Mouse (Mus musculus): ENCODE data around the gene Thop1.

- TF ChIP-seq CTCF (IDR thresholded peaks at IDR 0.05; ENCODE audit: control insufficient read depth, insufficient read depth, insufficient read length) (no peak), USF1 (IDR thresholded peaks at IDR 0.05; ENCODE audit: low read depth) (no peak), MAX (IDR thresholded peaks at IDR 0.05) (no peak), MYOD1 (IDR thresholded peaks at IDR 0.05; ENCODE audit: control insufficient read depth, insufficient read length, low read depth) (no peak), CEBPB (IDR thresholded peaks at IDR 0.05; ENCODE audit: low read depth) (no peak), FOSL1 (IDR thresholded peaks at IDR 0.05; ENCODE audit: insufficient read depth, low read length, poor library complexity, severe bottlenecking) (no peak), MYOG (IDR thresholded peaks at IDR 0.05; ENCODE audit: control insufficient read depth, extremely low read depth, insufficient read length) (no peak)
These were observed 44.1 kb upstream of the Thop1 start, which contains the start of gene Diras1 for GRCm38 (mm10) chr10:81025639-81026275.

Data from C2C12 (cell line).